Mouse (Mus musculus): ENCODE results near the gene Slco2b1. TPM values are rescaled to one million over a fixed set of nuclear protein-coding genes. Genes with fewer than 3 reads are reported as not detected.

The Slco2b1 gene
- polyA plus RNA-seq, 1 experiment from 2014 or later = 0.36 TPM

GRCm38 (mm10) chr7:99659379-99660029, 51.6 kb downstream of the Slco2b1 start:
- Histone ChIP-seq H3K27me3 (ENCODE audit: control insufficient read depth, insufficient read depth, low read length) (peaks cover 9% of the 10 kb centered on the region), H3K4me2 (no peak overlapping the region), H3K4me3 (ENCODE audit: low read depth, low read length) (no peak overlapping the region), H3K9ac (ENCODE audit: low read depth, low read length) (no peak overlapping the region), H3K9me3 (replicated peaks; ENCODE audit: control insufficient read depth, low read length) (no peaks in the 10 kb centered on the region), H3K36me3 (ENCODE audit: control insufficient read depth, insufficient read depth, low read length) (no peaks in the 10 kb centered on the region), H3K4me1 (ENCODE audit: control insufficient read depth, insufficient read depth, low read length) (peaks cover 3% of the 10 kb centered on the region; the same call in 1 of the 2 replicates), H3K27ac (ENCODE audit: low read depth, low read length) (no peak overlapping the region)
- WGBS (ENCODE audit: insufficient replicate concordance) = 44% methylated on average over 12 of the region's 12 CpGs
- ATAC-seq (replicated peaks; ENCODE audit: insufficient number of reproducible peaks, low FRiP score, low TSS enrichment) = no peak

GRCm38 (mm10) chr7:99654244-99654643, 56.9 kb downstream of the Slco2b1 start:
- H3K36me3 ChIP-seq (ENCODE audit: control insufficient read depth, insufficient read depth, low read length) = no peaks in the 10 kb centered on the region
- H3K4me3 ChIP-seq (ENCODE audit: low read depth, low read length) = no peak overlapping the region
- H3K9ac ChIP-seq (ENCODE audit: low read depth, low read length) = no peak overlapping the region
- no peaks in the 10 kb centered on the region for H3K4me1 ChIP-seq (ENCODE audit: control insufficient read depth, insufficient read depth, low read length)
- peaks cover 5% of the 10 kb centered on the region; the same call in 1 of the 2 replicates for H3K27me3 ChIP-seq (ENCODE audit: control insufficient read depth, insufficient read depth, low read length)
- no peak overlapping the region for H3K4me2 ChIP-seq
- H3K9me3 ChIP-seq (replicated peaks; ENCODE audit: control insufficient read depth, low read length) = no peaks in the 10 kb centered on the region
- no peak for ATAC-seq (replicated peaks; ENCODE audit: insufficient number of reproducible peaks, low FRiP score, low TSS enrichment)
- 49% methylated on average over 11 of the region's 11 CpGs for WGBS (ENCODE audit: insufficient replicate concordance)
- H3K27ac ChIP-seq (ENCODE audit: low read depth, low read length) = no peak overlapping the region

- Histone ChIP-seq H3K9ac (ENCODE audit: low read depth, low read length) (no peak overlapping the region), H3K4me2 (no peak overlapping the region), H3K9me3 (replicated peaks; ENCODE audit: control insufficient read depth, low read length) (no peaks in the 10 kb centered on the region), H3K27ac (ENCODE audit: low read depth, low read length) (no peak overlapping the region), H3K4me1 (ENCODE audit: control insufficient read depth, insufficient read depth, low read length) (no peaks in the 10 kb centered on the region), H3K4me3 (ENCODE audit: low read depth, low read length) (no peak overlapping the region), H3K36me3 (ENCODE audit: control insufficient read depth, insufficient read depth, low read length) (no peaks in the 10 kb centered on the region), H3K27me3 (ENCODE audit: control insufficient read depth, insufficient read depth, low read length) (no peaks in the 10 kb centered on the region)
- WGBS (ENCODE audit: insufficient replicate concordance) = 70% methylated on average over 4 of the region's 4 CpGs
- ATAC-seq (replicated peaks; ENCODE audit: insufficient number of reproducible peaks, low FRiP score, low TSS enrichment) = no peak
Measured at GRCm38 (mm10) chr7:99649585-99649984, 61.6 kb downstream of the Slco2b1 start.

GRCm38 (mm10) chr7:99648623-99649022, 62.5 kb downstream of the Slco2b1 start:
- H3K4me3 ChIP-seq (ENCODE audit: low read depth, low read length) = no peak overlapping the region
- no peak overlapping the region for H3K27ac ChIP-seq (ENCODE audit: low read depth, low read length)
- under 1% methylated on average over 6 of the region's 6 CpGs for WGBS (ENCODE audit: insufficient replicate concordance)
- ATAC-seq (replicated peaks; ENCODE audit: insufficient number of reproducible peaks, low FRiP score, low TSS enrichment) = no peak
- H3K36me3 ChIP-seq (ENCODE audit: control insufficient read depth, insufficient read depth, low read length) = no peaks in the 10 kb centered on the region
- H3K4me1 ChIP-seq (ENCODE audit: control insufficient read depth, insufficient read depth, low read length) = no peaks in the 10 kb centered on the region
- no peak overlapping the region for H3K9ac ChIP-seq (ENCODE audit: low read depth, low read length)
- no peaks in the 10 kb centered on the region for H3K9me3 ChIP-seq (replicated peaks; ENCODE audit: control insufficient read depth, low read length)
- H3K4me2 ChIP-seq = no peak overlapping the region
- no peaks in the 10 kb centered on the region for H3K27me3 ChIP-seq (ENCODE audit: control insufficient read depth, insufficient read depth, low read length)

GRCm38 (mm10) chr7:99644701-99645100, 66.4 kb downstream of the Slco2b1 start:
- Histone ChIP-seq H3K27ac (ENCODE audit: low read depth, low read length) (no peak overlapping the region), H3K27me3 (ENCODE audit: control insufficient read depth, insufficient read depth, low read length) (peaks cover 4% of the 10 kb centered on the region; the same call in 1 of the 2 replicates), H3K9me3 (replicated peaks; ENCODE audit: control insufficient read depth, low read length) (no peaks in the 10 kb centered on the region), H3K36me3 (ENCODE audit: control insufficient read depth, insufficient read depth, low read length) (no peaks in the 10 kb centered on the region), H3K9ac (ENCODE audit: low read depth, low read length) (no peak overlapping the region), H3K4me3 (ENCODE audit: low read depth, low read length) (no peak overlapping the region), H3K4me2 (no peak overlapping the region), H3K4me1 (ENCODE audit: control insufficient read depth, insufficient read depth, low read length) (peaks cover 5% of the 10 kb centered on the region)
- WGBS (ENCODE audit: insufficient replicate concordance) = 81% methylated on average over 7 of the region's 7 CpGs
- ATAC-seq (replicated peaks; ENCODE audit: insufficient number of reproducible peaks, low FRiP score, low TSS enrichment) = no peak

GRCm38 (mm10) chr7:99642078-99642477, 69.1 kb downstream of the Slco2b1 start:
- Histone ChIP-seq H3K9ac (ENCODE audit: low read depth, low read length) (no peak overlapping the region), H3K27me3 (ENCODE audit: control insufficient read depth, insufficient read depth, low read length) (peaks cover 4% of the 10 kb centered on the region; the same call in 1 of the 2 replicates), H3K4me3 (ENCODE audit: low read depth, low read length) (no peak overlapping the region), H3K27ac (ENCODE audit: low read depth, low read length) (no peak overlapping the region), H3K9me3 (replicated peaks; ENCODE audit: control insufficient read depth, low read length) (no peaks in the 10 kb centered on the region), H3K4me1 (ENCODE audit: control insufficient read depth, insufficient read depth, low read length) (peaks cover 5% of the 10 kb centered on the region), H3K36me3 (ENCODE audit: control insufficient read depth, insufficient read depth, low read length) (no peaks in the 10 kb centered on the region), H3K4me2 (no peak overlapping the region)
- 6% methylated on average over 3 of the region's 3 CpGs for WGBS (ENCODE audit: insufficient replicate concordance)
- no peak for ATAC-seq (replicated peaks; ENCODE audit: insufficient number of reproducible peaks, low FRiP score, low TSS enrichment)

- no peak for ATAC-seq (replicated peaks; ENCODE audit: insufficient number of reproducible peaks, low FRiP score, low TSS enrichment)
- H3K36me3 ChIP-seq (ENCODE audit: control insufficient read depth, insufficient read depth, low read length) = no peaks in the 10 kb centered on the region
- WGBS (ENCODE audit: insufficient replicate concordance) = 31% methylated on average over 4 of the region's 4 CpGs
Measured at GRCm38 (mm10) chr7:99641245-99641644, 69.9 kb downstream of the Slco2b1 start.

GRCm38 (mm10) chr7:99633966-99634665, 77.0 kb downstream of the Slco2b1 start:
- H3K4me2 ChIP-seq = no peak overlapping the region
- WGBS (ENCODE audit: insufficient replicate concordance) = 69% methylated on average over 8 of the region's 8 CpGs
- no peak for ATAC-seq (replicated peaks; ENCODE audit: insufficient number of reproducible peaks, low FRiP score, low TSS enrichment)
- H3K27ac ChIP-seq (ENCODE audit: low read depth, low read length) = no peak overlapping the region
- no peak overlapping the region for H3K9ac ChIP-seq (ENCODE audit: low read depth, low read length)
- H3K27me3 ChIP-seq (ENCODE audit: control insufficient read depth, insufficient read depth, low read length) = peaks cover 29% of the 10 kb centered on the region
- H3K9me3 ChIP-seq (replicated peaks; ENCODE audit: control insufficient read depth, low read length) = no peaks in the 10 kb centered on the region
- no peak overlapping the region for H3K4me3 ChIP-seq (ENCODE audit: low read depth, low read length)
- no peaks in the 10 kb centered on the region for H3K36me3 ChIP-seq (ENCODE audit: control insufficient read depth, insufficient read depth, low read length)
- no peaks in the 10 kb centered on the region for H3K4me1 ChIP-seq (ENCODE audit: control insufficient read depth, insufficient read depth, low read length)

More at GRCm38 (mm10) chr7:99641245-99641644, 69.9 kb downstream of the Slco2b1 start:
- no peak overlapping the region for H3K4me2 ChIP-seq
- no peaks in the 10 kb centered on the region for H3K9me3 ChIP-seq (replicated peaks; ENCODE audit: control insufficient read depth, low read length)
- peaks cover 5% of the 10 kb centered on the region for H3K4me1 ChIP-seq (ENCODE audit: control insufficient read depth, insufficient read depth, low read length)
- no peak overlapping the region for H3K9ac ChIP-seq (ENCODE audit: low read depth, low read length)
- peaks cover 4% of the 10 kb centered on the region; the same call in 1 of the 2 replicates for H3K27me3 ChIP-seq (ENCODE audit: control insufficient read depth, insufficient read depth, low read length)
- no peak overlapping the region for H3K4me3 ChIP-seq (ENCODE audit: low read depth, low read length)
- no peak overlapping the region for H3K27ac ChIP-seq (ENCODE audit: low read depth, low read length)

Measured in heart, embryonic 11.5 days (tissue).